Mouse (Mus musculus) bone marrow macrophage, adult 2 months (primary cell): Measurements from ENCODE around the gene Slc51a.

Experiments
- CTCF ChIP-seq: IDR thresholded peaks from 2 replicates; pipeline ENCODE4 v1.5.1; 2012; ENCODE audit warnings: low read depth, mild to moderate bottlenecking, low read length, moderate library complexity
- POLR2A ChIP-seq: IDR thresholded peaks from 2 replicates; pipeline ENCODE4 v1.6.1; 2012; ENCODE audit warnings: mild to moderate bottlenecking, low read depth, low read length, borderline replicate concordance

- TF ChIP-seq CTCF (no peak), POLR2A (no peak)
Measured at GRCm38 (mm10) chr16:32508035-32508434, 20.4 kb upstream of the Slc51a start.
